Mouse (Mus musculus) hindbrain, postnatal 0 days (tissue): Measurements from ENCODE around the gene U90926. TPM values are rescaled to one million over a fixed set of nuclear protein-coding genes. Genes with fewer than 3 reads are reported as not detected.

Source experiments
- ATAC-seq: fragments of 200-750 bp; cut with Nextera tagmentation; 2 replicates; pipeline ENCODE4 v1.8.0; 2017; ENCODE audit warnings: mild to moderate bottlenecking, moderate TSS enrichment, moderate library complexity
- DNase-seq: peaks from one replicate; pipeline ENCODE4 v3.0.0-alpha.2; 2015; ENCODE audit warnings: low spot score
- H3K27ac ChIP-seq: fragments of 300-500 bp; sonication (generic); 2 replicates; pipeline ENCODE4 v1.5.1; 2014; ENCODE audit warnings: mild to moderate bottlenecking
- H3K27me3 ChIP-seq: fragments of 300-500 bp; sonication (generic); 2 replicates; pipeline ENCODE4 v1.6.1; 2014; ENCODE audit warnings: low read length, mixed read lengths; ENCODE audit not compliant: insufficient read depth
- H3K36me3 ChIP-seq: fragments of 300-500 bp; sonication (generic); 2 replicates; pipeline ENCODE4 v1.6.1; 2014; ENCODE audit warnings: low read length, mixed read lengths; ENCODE audit not compliant: insufficient read depth
- H3K4me1 ChIP-seq: fragments of 300-500 bp; sonication (generic); 2 replicates; pipeline ENCODE4 v1.6.1; 2014; ENCODE audit warnings: antibody characterized with exemption, low read length, mixed read lengths; ENCODE audit not compliant: insufficient read depth
- H3K4me2 ChIP-seq: fragments of 300-500 bp; sonication (generic); 2 replicates; pipeline ENCODE4 v1.6.1; 2014; ENCODE audit warnings: low read depth, mild to moderate bottlenecking, low read length, moderate library complexity, mixed read lengths
- H3K4me3 ChIP-seq: fragments of 300-500 bp; sonication (generic); 2 replicates; pipeline ENCODE4 v1.5.1; 2014; ENCODE audit warnings: low read length
- H3K9ac ChIP-seq: fragments of 300-500 bp; sonication (generic); replicated peaks from 2 replicates; pipeline ENCODE4 v1.6.1; 2014; ENCODE audit warnings: mild to moderate bottlenecking, low read length, moderate library complexity, mixed read lengths
- H3K9me3 ChIP-seq: fragments of 300-500 bp; sonication (generic); 2 replicates; pipeline ENCODE4 v1.6.1; 2016; ENCODE audit warnings: low read length, mixed read lengths
- CTCF ChIP-seq: IDR thresholded peaks from 2 replicates; pipeline ENCODE4 v1.5.1; 2016; ENCODE audit warnings: antibody characterized with exemption, control low read depth, low read depth
- WGBS: fragments of 180-500 bp; shearing (Covaris S2); extraction: QIAGEN DNeasy Blood & Tissue Kit; methylation state at CpG from one replicate; pipeline ENCODE4 v1.1.7; 2014; 5-methylcytosine and 5-hydroxymethylcytosine counted together
- polyA plus RNA-seq: library from polyadenylated mRNA; unstranded; fragments of >200 nt; fragmentation: Nextera tagmentation; extraction: Ambion mirVana; gene quantifications from 2 replicates; pipeline ENCODE4 v1.2.1, GENCODE M21; 2015
- total RNA-seq: library from RNA; depleted of rRNA; stranded (reverse); fragments of >200 nt; gene quantifications from 2 replicates; pipeline ENCODE4 v1.2.3, GENCODE M21; 2014

Gene U90926
- total and polyA plus RNA-seq, 2 experiments from 2014 or later: not detected

DNA sequence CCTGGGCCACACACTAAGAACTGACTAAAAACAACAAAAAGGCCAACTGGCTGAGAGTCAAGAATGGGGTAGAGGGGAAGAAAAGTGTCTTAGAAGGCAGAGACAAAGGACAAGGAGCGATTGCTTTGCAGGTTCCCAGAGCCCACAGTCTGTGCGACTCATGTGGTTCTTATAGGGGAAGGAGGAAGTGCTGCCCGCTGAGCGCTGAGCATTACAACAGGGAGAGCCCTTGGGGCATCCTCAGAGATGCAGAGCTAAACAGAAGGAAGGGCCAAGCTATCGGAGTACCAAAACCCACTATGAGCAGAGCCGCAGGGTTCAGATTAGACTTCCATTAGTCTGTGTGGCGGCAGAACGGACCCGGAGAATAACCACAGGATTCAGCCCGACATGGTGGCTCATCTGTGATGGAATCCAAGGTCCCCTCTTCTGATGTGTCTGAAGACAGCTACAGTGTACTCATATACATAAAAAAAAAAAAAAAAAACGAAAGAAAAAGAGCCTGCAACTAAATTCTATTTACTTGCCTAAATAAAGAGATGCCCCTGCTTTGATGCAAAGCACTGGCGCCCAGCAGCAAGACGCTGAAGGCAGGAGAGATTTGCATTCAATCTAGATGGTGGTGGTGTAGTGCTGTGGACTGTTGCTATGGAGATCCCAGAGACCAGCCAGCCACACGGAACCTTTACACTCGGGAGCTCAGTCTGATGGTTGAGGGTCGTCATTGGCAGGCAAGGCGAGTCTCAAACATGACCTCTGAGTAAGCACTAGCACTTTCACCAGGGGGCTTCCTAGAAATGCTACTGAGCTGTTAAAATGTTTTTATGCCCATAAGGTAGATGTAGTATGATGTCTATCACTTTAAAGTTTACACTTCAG is 3.9 kb upstream of the U90926 start:
- H3K27me3 ChIP-seq: no peaks in the 10 kb centered on the region
- no peaks in the 10 kb centered on the region for H3K36me3 ChIP-seq
- ATAC-seq (peak; percentile 90), DNase-seq (peak; percentile 64)
- H3K4me2 ChIP-seq: peak overlapping the region; percentile 28
- H3K4me3 ChIP-seq: no peak overlapping the region
- no peaks in the 10 kb centered on the region for H3K9me3 ChIP-seq
- H3K27ac ChIP-seq: peak overlapping the region; percentile 51; the same call in 1 of the 2 replicates
- H3K9ac ChIP-seq: no peak overlapping the region
- WGBS: 20% methylated on average over 17 of the region's 17 CpGs
- no peak for TF ChIP-seq CTCF
- peaks cover 10% of the 10 kb centered on the region for H3K4me1 ChIP-seq

DNA sequence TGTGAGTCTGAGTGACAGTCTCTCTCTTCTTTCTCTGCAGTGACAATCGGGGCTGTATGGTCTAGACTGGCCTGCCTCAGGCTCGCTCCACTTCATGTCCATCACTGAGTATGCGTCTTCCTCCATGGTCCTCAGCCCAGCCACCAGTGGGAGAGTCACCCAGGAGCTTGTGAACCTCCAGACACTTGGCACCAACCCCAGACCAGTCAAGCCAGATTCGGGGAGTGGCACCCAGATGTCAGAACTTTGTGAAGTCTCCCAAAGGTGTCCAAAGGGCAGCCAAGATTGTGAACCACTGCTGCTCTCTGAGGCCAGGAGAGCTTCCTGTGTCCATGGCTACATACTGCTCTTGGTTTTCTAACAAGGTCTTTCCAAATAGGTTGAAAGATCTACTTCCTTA is 3.0 kb downstream of the U90926 start:
- no peaks in the 10 kb centered on the region for H3K4me1 ChIP-seq
- no peak overlapping the region for H3K27ac ChIP-seq
- 90% methylated on average over 4 of the region's 4 CpGs for WGBS
- H3K4me2 ChIP-seq: no peak overlapping the region
- no peaks in the 10 kb centered on the region for H3K36me3 ChIP-seq
- no peaks in the 10 kb centered on the region for H3K27me3 ChIP-seq
- DNase-seq (no peak), ATAC-seq (no peak)
- H3K4me3 ChIP-seq: no peak overlapping the region
- no peaks in the 10 kb centered on the region for H3K9me3 ChIP-seq
- no peak overlapping the region for H3K9ac ChIP-seq
- no peak for TF ChIP-seq CTCF

DNA sequence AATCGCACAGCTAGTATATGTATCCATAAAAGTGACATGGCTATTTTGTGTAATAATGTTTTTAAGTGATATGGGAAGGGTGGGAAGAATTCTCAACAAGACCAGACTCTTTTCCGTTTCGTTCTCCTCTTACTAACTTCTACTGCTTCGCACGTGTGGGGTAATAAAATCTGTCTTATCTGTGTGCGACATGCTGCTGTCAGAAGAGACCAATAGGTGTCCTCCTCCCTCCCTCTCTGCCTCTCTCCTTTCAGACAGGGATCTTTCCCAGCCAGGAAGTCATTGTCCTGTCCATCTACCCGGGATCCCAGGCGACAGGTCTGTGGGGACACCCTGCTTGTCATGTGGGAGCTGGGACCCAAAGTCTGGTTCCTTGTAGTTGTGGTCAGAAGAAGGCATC is 5.0 kb downstream of the U90926 start:
- 85% methylated on average over 8 of the region's 8 CpGs for WGBS
- no peak for ATAC-seq
- no peak for DNase-seq
- Histone ChIP-seq H3K36me3 (no peaks in the 10 kb centered on the region), H3K9ac (no peak overlapping the region), H3K4me1 (no peaks in the 10 kb centered on the region), H3K9me3 (no peaks in the 10 kb centered on the region), H3K27me3 (no peaks in the 10 kb centered on the region), H3K4me3 (no peak overlapping the region), H3K27ac (no peak overlapping the region), H3K4me2 (no peak overlapping the region)
- TF ChIP-seq CTCF: no peak

DNA sequence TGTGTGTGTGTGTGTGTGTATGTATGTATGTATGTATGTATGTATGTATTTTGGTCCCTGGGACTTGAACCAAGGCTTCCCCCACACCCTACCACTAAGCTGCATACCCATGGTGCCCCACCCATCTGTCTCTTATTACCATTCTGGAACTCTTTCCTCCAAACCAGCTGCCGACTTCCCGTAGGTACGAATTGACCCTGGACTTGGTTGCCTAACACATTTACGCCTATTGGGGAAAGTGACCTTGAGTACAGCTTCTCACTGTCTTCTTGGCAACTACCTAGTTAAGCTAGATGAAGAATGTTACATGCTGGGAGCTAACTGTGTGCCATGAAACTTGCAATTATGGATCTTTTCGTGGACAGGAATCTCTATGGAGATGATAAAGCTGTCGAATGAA is 9.1 kb downstream of the U90926 start:
- H3K9ac ChIP-seq: no peak overlapping the region
- peaks cover 17% of the 10 kb centered on the region; the same call in 1 of the 2 replicates for H3K36me3 ChIP-seq
- no peak for TF ChIP-seq CTCF
- H3K4me2 ChIP-seq: no peak overlapping the region
- H3K9me3 ChIP-seq: no peaks in the 10 kb centered on the region
- H3K4me1 ChIP-seq: no peaks in the 10 kb centered on the region
- no peak for DNase-seq
- WGBS: 76% methylated on average over 6 of the region's 6 CpGs
- H3K27ac ChIP-seq: no peak overlapping the region
- no peak for ATAC-seq
- H3K4me3 ChIP-seq: no peak overlapping the region
- no peaks in the 10 kb centered on the region for H3K27me3 ChIP-seq

DNA sequence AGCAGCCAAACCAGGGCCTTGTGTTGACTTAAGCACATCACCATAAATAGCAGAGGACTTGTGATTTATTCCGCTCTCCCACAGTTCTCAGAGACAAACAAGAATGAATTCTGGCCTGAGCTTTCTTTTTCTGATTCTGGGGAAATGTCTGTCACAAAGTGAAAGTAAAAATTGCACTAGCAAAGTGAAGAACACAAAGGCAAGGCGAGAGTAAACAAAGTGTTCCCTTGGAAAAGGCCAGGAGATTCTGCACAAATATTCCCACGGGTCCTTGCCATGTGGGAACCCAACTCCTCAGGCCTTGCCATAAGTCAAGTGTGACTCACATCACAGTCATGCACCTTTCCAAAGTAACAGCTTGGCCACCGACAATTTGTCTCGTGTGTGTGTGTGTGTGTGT is 9.5 kb downstream of the U90926 start:
- peaks cover 21% of the 10 kb centered on the region for H3K36me3 ChIP-seq
- H3K27me3 ChIP-seq: no peaks in the 10 kb centered on the region
- no peak for ATAC-seq
- no peak overlapping the region for H3K27ac ChIP-seq
- DNase-seq: no peak
- H3K4me1 ChIP-seq: no peaks in the 10 kb centered on the region
- H3K4me2 ChIP-seq: no peak overlapping the region
- no peaks in the 10 kb centered on the region for H3K9me3 ChIP-seq
- WGBS: 86% methylated on average over 5 of the region's 5 CpGs
- no peak overlapping the region for H3K4me3 ChIP-seq
- no peak overlapping the region for H3K9ac ChIP-seq
- no peak for TF ChIP-seq CTCF

DNA sequence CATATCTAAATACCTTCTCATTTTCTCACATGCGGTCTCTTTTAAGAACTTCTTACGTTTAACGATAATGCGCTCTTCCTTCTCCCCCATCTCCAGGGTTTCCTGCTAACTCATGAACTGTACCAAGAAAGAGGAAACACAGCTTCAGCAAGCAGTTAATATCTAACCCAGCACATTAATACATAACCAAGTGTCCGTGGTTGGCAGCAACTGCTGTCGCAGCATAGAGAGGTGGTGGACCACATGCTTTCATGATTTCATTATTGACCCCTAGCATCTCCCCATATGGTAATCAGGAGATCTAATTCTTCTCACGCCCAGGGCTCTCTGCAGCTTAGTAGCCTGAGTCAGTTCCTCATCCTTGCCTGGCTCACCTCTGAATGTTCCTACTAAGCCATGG is 10.0 kb downstream of the U90926 start:
- ATAC-seq (no peak), DNase-seq (no peak)
- Histone ChIP-seq H3K4me3 (no peak overlapping the region), H3K9ac (no peak overlapping the region), H3K4me1 (no peaks in the 10 kb centered on the region), H3K36me3 (peaks cover 25% of the 10 kb centered on the region), H3K9me3 (no peaks in the 10 kb centered on the region), H3K27ac (no peak overlapping the region), H3K4me2 (no peak overlapping the region), H3K27me3 (no peaks in the 10 kb centered on the region)
- 88% methylated on average over 7 of the region's 7 CpGs for WGBS
- TF ChIP-seq CTCF: no peak
